ENCODE assay signal across 23 mouse cellular contexts in genomic region chr15:98732006-98732531, GRCm38 (mm10). TPM values are rescaled to one million over a fixed set of nuclear protein-coding genes. Genes with fewer than 3 reads are reported as not detected.
DNase-seq lines count a peak whose midpoint lies in the region; ATAC-seq and TF ChIP-seq lines count a peak whose summit lies in the region.
"Had no signal": no experiment of that assay in that cellular context is flagged by ENCODE, and none has a peak within 500 bp of the region (broad histone marks: within the 10 kb centered on the region; RNA-seq: fewer than 3 reads in every experiment).

No protein-coding gene starts in this region.

- ATAC-seq in intestine, postnatal 0 days, result peak; percentile 13; the same call in 1 of the 2 replicates
- no peak for ATAC-seq in intestine, embryonic 15.5 days
- ATAC-seq in liver, embryonic 12.5 days, result no peak
- no peak; the same call in 1 of the 2 replicates for ATAC-seq in liver, embryonic 11.5 days (replicated peaks; ENCODE audit: low FRiP score)
- peak; percentile 24; the same call in 1 of the 2 replicates for ATAC-seq in liver, embryonic 15.5 days (ENCODE audit: insufficient read depth)
- no peak for ATAC-seq in forebrain, embryonic 15.5 days (replicated peaks)
- ATAC-seq: forebrain, embryonic 14.5 days; Patski had no signal

- H3K9ac ChIP-seq in intestine, postnatal 0 days (ENCODE audit: low read depth, low read length), result no peak overlapping the region
- no peak overlapping the region for H3K9ac ChIP-seq in intestine, embryonic 15.5 days
- no peak overlapping the region for H3K9ac ChIP-seq in liver, embryonic 12.5 days
- no peak overlapping the region for H3K9ac ChIP-seq in liver, embryonic 11.5 days (ENCODE audit: low read depth, low read length)
- no peak overlapping the region for H3K9ac ChIP-seq in liver, embryonic 15.5 days
- no peak overlapping the region for H3K9ac ChIP-seq in forebrain, embryonic 15.5 days (replicated peaks)
- H3K9ac ChIP-seq: heart, embryonic 13.5 days; hindbrain, embryonic 14.5 days had no signal

- H3K27ac ChIP-seq in intestine, postnatal 0 days (ENCODE audit: low read depth, low read length), result no peak overlapping the region; the same call in 1 of the 2 replicates
- H3K27ac ChIP-seq in intestine, embryonic 15.5 days, result no peak overlapping the region
- 0 out of 2 replicates have a peak overlapping the region, but pooled peaks have one; percentile 32 for H3K27ac ChIP-seq in liver, embryonic 12.5 days
- H3K27ac ChIP-seq in liver, embryonic 11.5 days (ENCODE audit: low read depth, low read length), result no peak overlapping the region
- H3K27ac ChIP-seq in liver, embryonic 15.5 days (replicated peaks), result peak overlapping the region; percentile 51; the same call in 1 of the 2 replicates
- H3K27ac ChIP-seq in thymus, adult 2 months (ENCODE audit: control insufficient read depth, insufficient read depth, low read length), result no peak overlapping the region; the same call in 1 of the 2 replicates
- no peak overlapping the region for H3K27ac ChIP-seq in forebrain, embryonic 15.5 days (replicated peaks)
- H3K27ac ChIP-seq: heart, adult 2 months; heart, embryonic 10.5 days; heart, embryonic 13.5 days; hindbrain, embryonic 14.5 days had no signal

- H3K4me2 ChIP-seq in intestine, postnatal 0 days (replicated peaks; ENCODE audit: low read depth), result no peak overlapping the region
- no peak overlapping the region for H3K4me2 ChIP-seq in intestine, embryonic 15.5 days (replicated peaks)
- H3K4me2 ChIP-seq in liver, embryonic 12.5 days, result no peak overlapping the region
- H3K4me2 ChIP-seq in liver, embryonic 11.5 days, result no peak overlapping the region
- no peak overlapping the region for H3K4me2 ChIP-seq in liver, embryonic 15.5 days
- H3K4me2 ChIP-seq in myocyte (ENCODE audit: low read depth), result no peak overlapping the region
- no peak overlapping the region for H3K4me2 ChIP-seq in forebrain, embryonic 15.5 days (replicated peaks)
- H3K4me2 ChIP-seq: heart, embryonic 13.5 days; hindbrain, embryonic 14.5 days had no signal

- H3K27me3 ChIP-seq in intestine, postnatal 0 days (replicated peaks; ENCODE audit: control insufficient read depth, insufficient read depth, low read length), result 0 out of 2 replicates have a peak, but pooled peaks cover 2% of the 10 kb centered on the region
- no peaks in the 10 kb centered on the region for H3K27me3 ChIP-seq in intestine, embryonic 15.5 days (replicated peaks)
- peaks cover 25% of the 10 kb centered on the region for H3K27me3 ChIP-seq in liver, embryonic 12.5 days (replicated peaks)
- H3K27me3 ChIP-seq in liver, embryonic 11.5 days (replicated peaks; ENCODE audit: control insufficient read depth, insufficient read depth, low read length), result peaks cover 4% of the 10 kb centered on the region
- peaks cover 27% of the 10 kb centered on the region for H3K27me3 ChIP-seq in liver, embryonic 15.5 days
- no peaks in the 10 kb centered on the region for H3K27me3 ChIP-seq in myocyte (ENCODE audit: control insufficient read depth, insufficient read depth, insufficient read length)
- peaks cover 5% of the 10 kb centered on the region for H3K27me3 ChIP-seq in thymus, adult 2 months (ENCODE audit: control insufficient read depth, insufficient read depth, low read length)
- H3K27me3 ChIP-seq in forebrain, embryonic 15.5 days, result peaks cover 8% of the 10 kb centered on the region; the same call in 1 of the 2 replicates
- H3K27me3 ChIP-seq: Patski had no signal

- H3K4me1 ChIP-seq in intestine, postnatal 0 days (replicated peaks; ENCODE audit: control insufficient read depth, insufficient read depth, low read length), result no peaks in the 10 kb centered on the region; the same call in 1 of the 2 replicates
- peaks cover 15% of the 10 kb centered on the region for H3K4me1 ChIP-seq in intestine, embryonic 15.5 days (replicated peaks)
- H3K4me1 ChIP-seq in liver, embryonic 12.5 days, result peaks cover 46% of the 10 kb centered on the region
- H3K4me1 ChIP-seq in liver, embryonic 11.5 days (replicated peaks; ENCODE audit: control insufficient read depth, insufficient read depth, low read length), result peaks cover 27% of the 10 kb centered on the region
- peaks cover 50% of the 10 kb centered on the region for H3K4me1 ChIP-seq in liver, embryonic 15.5 days (replicated peaks)
- H3K4me1 ChIP-seq in thymus, adult 2 months (replicated peaks; ENCODE audit: control insufficient read depth, insufficient read depth, low read length), result peaks cover 15% of the 10 kb centered on the region
- peaks cover 12% of the 10 kb centered on the region for H3K4me1 ChIP-seq in forebrain, embryonic 15.5 days

- 51% methylated on average over 8 of the region's 8 CpGs for WGBS in intestine, postnatal 0 days
- 56% methylated on average over 8 of the region's 8 CpGs for WGBS in intestine, embryonic 15.5 days
- 57% methylated on average over 8 of the region's 8 CpGs for WGBS in liver, embryonic 12.5 days (ENCODE audit: insufficient replicate concordance)
- WGBS in liver, embryonic 11.5 days, result 59% methylated on average over 8 of the region's 8 CpGs
- WGBS in liver, embryonic 15.5 days (ENCODE audit: insufficient replicate concordance), result 43% methylated on average over 8 of the region's 8 CpGs
- 74% methylated on average over 8 of the region's 8 CpGs for WGBS in thymus, adult 2 months
- WGBS in forebrain, embryonic 15.5 days, result 70% methylated on average over 8 of the region's 8 CpGs

- DNase-seq in liver, embryonic 11.5 days (ENCODE audit: low spot score), result no peak
- DNase-seq in thymus, adult 2 months, result no peak
- DNase-seq: adrenal gland, postnatal 10 days; adrenal gland, postnatal 36 days; cerebellum, adult 18-20 months; cerebellum, adult 9-10 months; cerebellum, postnatal 14 days; gastrocnemius, postnatal 10 days; gastrocnemius, postnatal 36 days; heart, adult 2 months; heart, postnatal 14 days; heart, postnatal 4 days had no signal

- no peak for TF ChIP-seq CTCF in intestine, postnatal 0 days (IDR thresholded peaks at IDR 0.05; ENCODE audit: low read depth)
- TF ChIP-seq CTCF in thymus, adult 2 months (IDR thresholded peaks at IDR 0.05; ENCODE audit: borderline replicate concordance, control insufficient read depth, extremely low read depth, insufficient read depth, low read length, poor library complexity), result no peak

- H3K9me3 ChIP-seq in intestine, postnatal 0 days (ENCODE audit: control insufficient read depth), result no peaks in the 10 kb centered on the region
- no peaks in the 10 kb centered on the region for H3K9me3 ChIP-seq in intestine, embryonic 15.5 days
- no peaks in the 10 kb centered on the region for H3K9me3 ChIP-seq in liver, embryonic 12.5 days (replicated peaks)
- H3K9me3 ChIP-seq in liver, embryonic 11.5 days (ENCODE audit: control insufficient read depth, low read length), result no peaks in the 10 kb centered on the region
- H3K9me3 ChIP-seq in liver, embryonic 15.5 days (replicated peaks), result no peaks in the 10 kb centered on the region
- H3K9me3 ChIP-seq in forebrain, embryonic 15.5 days, result no peaks in the 10 kb centered on the region
- H3K9me3 ChIP-seq: heart, embryonic 10.5 days; heart, embryonic 13.5 days had no signal

- H3K36me3 ChIP-seq in intestine, postnatal 0 days (ENCODE audit: control insufficient read depth, insufficient read depth), result peaks cover 14% of the 10 kb centered on the region
- peaks cover 11% of the 10 kb centered on the region for H3K36me3 ChIP-seq in intestine, embryonic 15.5 days
- peaks cover 13% of the 10 kb centered on the region for H3K36me3 ChIP-seq in liver, embryonic 12.5 days
- H3K36me3 ChIP-seq in liver, embryonic 11.5 days (ENCODE audit: control insufficient read depth, insufficient read depth, low read length), result peaks cover 7% of the 10 kb centered on the region; the same call in 1 of the 2 replicates
- no peaks in the 10 kb centered on the region; the same call in 1 of the 2 replicates for H3K36me3 ChIP-seq in liver, embryonic 15.5 days (replicated peaks)
- H3K36me3 ChIP-seq in myocyte (ENCODE audit: control insufficient read depth, insufficient read depth), result peaks cover 23% of the 10 kb centered on the region
- H3K36me3 ChIP-seq in thymus, adult 2 months (ENCODE audit: control insufficient read depth, insufficient read depth, low read length), result peaks cover 7% of the 10 kb centered on the region
- H3K36me3 ChIP-seq in forebrain, embryonic 15.5 days, result peaks cover 19% of the 10 kb centered on the region

- no peak overlapping the region for H3ac ChIP-seq in myocyte (ENCODE audit: control insufficient read depth, insufficient read length)

- no peak for TF ChIP-seq POLR2A in myocyte (IDR thresholded peaks at IDR 0.05; ENCODE audit: insufficient read length, low read depth)
- TF ChIP-seq POLR2A in thymus, adult 2 months (IDR thresholded peaks at IDR 0.05; ENCODE audit: control insufficient read depth, extremely low read depth, insufficient read depth, low read length, poor library complexity), result no peak

- no peak overlapping the region for H3K4me3 ChIP-seq in intestine, postnatal 0 days (ENCODE audit: low read depth, low read length)
- H3K4me3 ChIP-seq in intestine, embryonic 15.5 days (replicated peaks), result no peak overlapping the region
- H3K4me3 ChIP-seq in liver, embryonic 12.5 days, result no peak overlapping the region
- H3K4me3 ChIP-seq in liver, embryonic 11.5 days (ENCODE audit: low read depth, low read length), result no peak overlapping the region
- H3K4me3 ChIP-seq in liver, embryonic 15.5 days (replicated peaks), result no peak overlapping the region
- no peak overlapping the region for H3K4me3 ChIP-seq in myocyte
- H3K4me3 ChIP-seq in thymus, adult 2 months (ENCODE audit: control insufficient read depth, insufficient read depth, low read length), result no peak overlapping the region
- no peak overlapping the region for H3K4me3 ChIP-seq in forebrain, embryonic 15.5 days
- H3K4me3 ChIP-seq: heart, adult 2 months; heart, embryonic 10.5 days; heart, embryonic 13.5 days had no signal

- no peaks in the 10 kb centered on the region for H3K79me2 ChIP-seq in myocyte (ENCODE audit: control insufficient read depth, insufficient read depth)

RNA-seq across cellular contexts. Expression of gene Fkbp11, which starts 4.1 kb away (rescaled TPM):
- 30.9 and 32.4 TPM in 2 replicates for polyA plus RNA-seq in intestine, postnatal 0 days (2015; fragmentation: Nextera tagmentation; extraction: Ambion mirVana)
- polyA plus RNA-seq in intestine, embryonic 15.5 days (2015; fragmentation: Nextera tagmentation; extraction: Ambion mirVana), result 68.0 and 117 TPM in 2 replicates
- 83.5 and 90.2 TPM in 2 replicates for polyA plus RNA-seq in liver, embryonic 12.5 days (2016; fragmentation: Nextera tagmentation; extraction: Ambion mirVana)
- 101 and 105 TPM in 2 replicates for polyA plus RNA-seq in liver, embryonic 11.5 days (2014; fragmentation: Nextera tagmentation; extraction: Ambion mirVana)
- 156 and 176 TPM in 2 replicates for polyA plus RNA-seq in liver, embryonic 15.5 days (2015; fragmentation: Nextera tagmentation; extraction: Ambion mirVana)
- 52.9 TPM for polyA plus RNA-seq in myocyte (2012; fragmentation: generic; extraction: Trizol)
- polyA plus RNA-seq in thymus, adult 2 months (2012; rRNA removed), result 2.1 and 3.1 TPM in 2 replicates
- 3.5 and 3.6 TPM in 2 replicates for polyA plus RNA-seq in forebrain, embryonic 15.5 days (2015; fragmentation: Nextera tagmentation; extraction: Ambion mirVana)

RNA-seq across cellular contexts. Expression of gene Ccdc65, which starts 24.1 kb away (rescaled TPM):
- polyA plus RNA-seq in intestine, postnatal 0 days (2015; fragmentation: Nextera tagmentation; extraction: Ambion mirVana), result 0.27 and 0.38 TPM in 2 replicates
- 0.67 and 0.92 TPM in 2 replicates for polyA plus RNA-seq in intestine, embryonic 15.5 days (2015; fragmentation: Nextera tagmentation; extraction: Ambion mirVana)
- 0.06 TPM in 1 of 2 replicates, not detected in the other for polyA plus RNA-seq in liver, embryonic 12.5 days (2016; fragmentation: Nextera tagmentation; extraction: Ambion mirVana)
- polyA plus RNA-seq in liver, embryonic 11.5 days (2014; fragmentation: Nextera tagmentation; extraction: Ambion mirVana), result 0.09 and 0.19 TPM in 2 replicates
- polyA plus RNA-seq in liver, embryonic 15.5 days (2015; fragmentation: Nextera tagmentation; extraction: Ambion mirVana), result not detected in 2 replicates
- polyA plus RNA-seq in myocyte (2012; fragmentation: generic; extraction: Trizol), result 2.4 TPM
- 0.04 and 0.09 TPM in 2 replicates for polyA plus RNA-seq in thymus, adult 2 months (2012; rRNA removed)
- polyA plus RNA-seq in forebrain, embryonic 15.5 days (2015; fragmentation: Nextera tagmentation; extraction: Ambion mirVana), result 2.3 and 4.3 TPM in 2 replicates

RNA-seq across cellular contexts. Expression of gene Arf3, which starts 30.9 kb away (rescaled TPM):
- 31.8 and 35.3 TPM in 2 replicates for polyA plus RNA-seq in intestine, postnatal 0 days (2015; fragmentation: Nextera tagmentation; extraction: Ambion mirVana)
- 39.8 and 43.6 TPM in 2 replicates for polyA plus RNA-seq in intestine, embryonic 15.5 days (2015; fragmentation: Nextera tagmentation; extraction: Ambion mirVana)
- polyA plus RNA-seq in liver, embryonic 12.5 days (2016; fragmentation: Nextera tagmentation; extraction: Ambion mirVana), result 22.4 TPM in 2 replicates
- 25.3 and 25.8 TPM in 2 replicates for polyA plus RNA-seq in liver, embryonic 11.5 days (2014; fragmentation: Nextera tagmentation; extraction: Ambion mirVana)
- 11.7 and 14.3 TPM in 2 replicates for polyA plus RNA-seq in liver, embryonic 15.5 days (2015; fragmentation: Nextera tagmentation; extraction: Ambion mirVana)
- 72.0 TPM for polyA plus RNA-seq in myocyte (2012; fragmentation: generic; extraction: Trizol)
- 165 and 182 TPM in 2 replicates for polyA plus RNA-seq in thymus, adult 2 months (2012; rRNA removed)
- 82.3 and 88.2 TPM in 2 replicates for polyA plus RNA-seq in forebrain, embryonic 15.5 days (2015; fragmentation: Nextera tagmentation; extraction: Ambion mirVana)

RNA-seq across cellular contexts. Expression of gene Wnt10b, which starts 45.9 kb away (rescaled TPM):
- 0.08 TPM in 1 of 2 replicates, not detected in the other for polyA plus RNA-seq in intestine, postnatal 0 days (2015; fragmentation: Nextera tagmentation; extraction: Ambion mirVana)
- not detected in 2 replicates for polyA plus RNA-seq in intestine, embryonic 15.5 days (2015; fragmentation: Nextera tagmentation; extraction: Ambion mirVana)
- polyA plus RNA-seq in liver, embryonic 12.5 days (2016; fragmentation: Nextera tagmentation; extraction: Ambion mirVana), result not detected in 2 replicates
- not detected in 2 replicates for polyA plus RNA-seq in liver, embryonic 11.5 days (2014; fragmentation: Nextera tagmentation; extraction: Ambion mirVana)
- not detected in 2 replicates for polyA plus RNA-seq in liver, embryonic 15.5 days (2015; fragmentation: Nextera tagmentation; extraction: Ambion mirVana)
- polyA plus RNA-seq in myocyte (2012; fragmentation: generic; extraction: Trizol), result 3.3 TPM
- polyA plus RNA-seq in thymus, adult 2 months (2012; rRNA removed), result 3.4 and 3.9 TPM in 2 replicates
- not detected in 2 replicates for polyA plus RNA-seq in forebrain, embryonic 15.5 days (2015; fragmentation: Nextera tagmentation; extraction: Ambion mirVana)
- polyA plus RNA-seq: forebrain, embryonic 14.5 days; hindbrain, embryonic 14.5 days; Patski had no signal

RNA-seq across cellular contexts. Expression of gene Rnd1, which starts 54.8 kb away (rescaled TPM):
- 1.1 and 1.4 TPM in 2 replicates for polyA plus RNA-seq in intestine, postnatal 0 days (2015; fragmentation: Nextera tagmentation; extraction: Ambion mirVana)
- 0.97 and 1.1 TPM in 2 replicates for polyA plus RNA-seq in intestine, embryonic 15.5 days (2015; fragmentation: Nextera tagmentation; extraction: Ambion mirVana)
- polyA plus RNA-seq in liver, embryonic 12.5 days (2016; fragmentation: Nextera tagmentation; extraction: Ambion mirVana), result 0.30 and 0.50 TPM in 2 replicates
- polyA plus RNA-seq in liver, embryonic 11.5 days (2014; fragmentation: Nextera tagmentation; extraction: Ambion mirVana), result 0.60 and 0.68 TPM in 2 replicates
- polyA plus RNA-seq in liver, embryonic 15.5 days (2015; fragmentation: Nextera tagmentation; extraction: Ambion mirVana), result 0.84 and 0.89 TPM in 2 replicates
- polyA plus RNA-seq in myocyte (2012; fragmentation: generic; extraction: Trizol), result 14.4 TPM
- polyA plus RNA-seq in thymus, adult 2 months (2012; rRNA removed), result 2.6 and 2.8 TPM in 2 replicates
- 11.0 and 12.8 TPM in 2 replicates for polyA plus RNA-seq in forebrain, embryonic 15.5 days (2015; fragmentation: Nextera tagmentation; extraction: Ambion mirVana)

Comparison
In these comparisons a context has a peak if more than half of its experiments do, and no peak if none do; other contexts are left out.
1. ATAC-seq: peak in intestine, postnatal 0 days (single experiment) and liver, embryonic 15.5 days (single experiment); none in intestine, embryonic 15.5 days (single experiment), liver, embryonic 12.5 days (single experiment), liver, embryonic 11.5 days (single experiment) and forebrain, embryonic 15.5 days (single experiment).
2. H3K27ac ChIP-seq: peak in liver, embryonic 12.5 days (single experiment) and liver, embryonic 15.5 days (single experiment); none in intestine, postnatal 0 days (single experiment), intestine, embryonic 15.5 days (single experiment), liver, embryonic 11.5 days (single experiment), thymus, adult 2 months (single experiment) and forebrain, embryonic 15.5 days (single experiment).